Mouse (Mus musculus): ENCODE data around the gene Fmo6. TPM values are rescaled to one million over a fixed set of nuclear protein-coding genes. Genes with fewer than 3 reads are reported as not detected.

The Fmo6 gene
- polyA plus RNA-seq, 1 experiment: not detected

GRCm38 (mm10) chr1:162931310-162931875 is 5.9 kb downstream of the Fmo6 start:
- Histone ChIP-seq H3K79me3 (ENCODE audit: low read depth) (no peaks in the 10 kb centered on the region), H3K79me2 (ENCODE audit: control insufficient read depth, insufficient read depth) (no peaks in the 10 kb centered on the region), H3K4me3 (ENCODE audit: insufficient read depth, poor library complexity, severe bottlenecking) (no peak overlapping the region), H3ac (ENCODE audit: control insufficient read depth, insufficient read length, low read depth) (no peak overlapping the region), H3K36me3 (ENCODE audit: control insufficient read depth, insufficient read depth) (no peaks in the 10 kb centered on the region), H3K27me3 (ENCODE audit: control insufficient read depth, insufficient read depth, insufficient read length) (no peaks in the 10 kb centered on the region)
- TF ChIP-seq MAX (IDR thresholded peaks at IDR 0.05) (no peak), MYOD1 (IDR thresholded peaks at IDR 0.05; ENCODE audit: control insufficient read depth, insufficient read length, low read depth) (no peak), CTCF (IDR thresholded peaks at IDR 0.05; ENCODE audit: control insufficient read depth, insufficient read depth, insufficient read length) (no peak), USF1 (IDR thresholded peaks at IDR 0.05; ENCODE audit: low read depth) (no peak), CEBPB (IDR thresholded peaks at IDR 0.05; ENCODE audit: low read depth) (no peak), FOSL1 (IDR thresholded peaks at IDR 0.05; ENCODE audit: insufficient read depth, low read length, poor library complexity, severe bottlenecking) (no peak), MYOG (IDR thresholded peaks at IDR 0.05; ENCODE audit: control insufficient read depth, extremely low read depth, insufficient read length) (no peak)

GRCm38 (mm10) chr1:162930631-162931030 is 6.7 kb downstream of the Fmo6 start:
- Histone ChIP-seq H3K27me3 (ENCODE audit: control insufficient read depth, insufficient read depth, insufficient read length) (no peaks in the 10 kb centered on the region), H3K79me2 (ENCODE audit: control insufficient read depth, insufficient read depth) (no peaks in the 10 kb centered on the region), H3ac (ENCODE audit: control insufficient read depth, insufficient read length, low read depth) (no peak overlapping the region), H3K4me3 (ENCODE audit: insufficient read depth, poor library complexity, severe bottlenecking) (no peak overlapping the region), H3K79me3 (ENCODE audit: low read depth) (no peaks in the 10 kb centered on the region), H3K36me3 (ENCODE audit: control insufficient read depth, insufficient read depth) (no peaks in the 10 kb centered on the region)
- TF ChIP-seq MYOD1 (IDR thresholded peaks at IDR 0.05; ENCODE audit: control insufficient read depth, insufficient read length, low read depth): no peak

- no peak overlapping the region for H3ac ChIP-seq (ENCODE audit: control insufficient read depth, insufficient read length, low read depth)
- H3K4me3 ChIP-seq (ENCODE audit: insufficient read depth, poor library complexity, severe bottlenecking): no peak overlapping the region
- H3K79me2 ChIP-seq (ENCODE audit: control insufficient read depth, insufficient read depth): no peaks in the 10 kb centered on the region
- peaks cover under 1% of the 10 kb centered on the region for H3K27me3 ChIP-seq (ENCODE audit: control insufficient read depth, insufficient read depth, insufficient read length)
- no peaks in the 10 kb centered on the region for H3K36me3 ChIP-seq (ENCODE audit: control insufficient read depth, insufficient read depth)
- no peaks in the 10 kb centered on the region for H3K79me3 ChIP-seq (ENCODE audit: low read depth)
- TF ChIP-seq USF1 (IDR thresholded peaks at IDR 0.05; ENCODE audit: low read depth) (no peak), MYOD1 (IDR thresholded peaks at IDR 0.05; ENCODE audit: control insufficient read depth, insufficient read length, low read depth) (no peak), MAX (IDR thresholded peaks at IDR 0.05) (no peak), MYOG (IDR thresholded peaks at IDR 0.05; ENCODE audit: control insufficient read depth, extremely low read depth, insufficient read length) (no peak), FOSL1 (IDR thresholded peaks at IDR 0.05; ENCODE audit: insufficient read depth, low read length, poor library complexity, severe bottlenecking) (no peak)
These were observed 8.2 kb downstream of the Fmo6 start for GRCm38 (mm10) chr1:162929146-162929545.

GRCm38 (mm10) chr1:162925121-162925520 is 12.2 kb downstream of the Fmo6 start:
- no peaks in the 10 kb centered on the region for H3K79me2 ChIP-seq (ENCODE audit: control insufficient read depth, insufficient read depth)
- no peaks in the 10 kb centered on the region for H3K79me3 ChIP-seq (ENCODE audit: low read depth)
- no peaks in the 10 kb centered on the region for H3K36me3 ChIP-seq (ENCODE audit: control insufficient read depth, insufficient read depth)
- no peak overlapping the region for H3K4me3 ChIP-seq (ENCODE audit: insufficient read depth, poor library complexity, severe bottlenecking)
- H3ac ChIP-seq (ENCODE audit: control insufficient read depth, insufficient read length, low read depth): no peak overlapping the region
- TF ChIP-seq MAX (IDR thresholded peaks at IDR 0.05): no peak
- TF ChIP-seq CEBPB (IDR thresholded peaks at IDR 0.05; ENCODE audit: low read depth): no peak
- TF ChIP-seq CTCF (IDR thresholded peaks at IDR 0.05; ENCODE audit: control insufficient read depth, insufficient read depth, insufficient read length): no peak
- TF ChIP-seq USF1 (IDR thresholded peaks at IDR 0.05; ENCODE audit: low read depth): no peak
- TF ChIP-seq MYOD1 (IDR thresholded peaks at IDR 0.05; ENCODE audit: control insufficient read depth, insufficient read length, low read depth): no peak
- TF ChIP-seq FOSL1 (IDR thresholded peaks at IDR 0.05; ENCODE audit: insufficient read depth, low read length, poor library complexity, severe bottlenecking): no peak
- TF ChIP-seq MYOG (IDR thresholded peaks at IDR 0.05; ENCODE audit: control insufficient read depth, extremely low read depth, insufficient read length): no peak
- peaks cover 13% of the 10 kb centered on the region for H3K27me3 ChIP-seq (ENCODE audit: control insufficient read depth, insufficient read depth, insufficient read length)

- Histone ChIP-seq H3K27me3 (ENCODE audit: control insufficient read depth, insufficient read depth, insufficient read length) (peaks cover 16% of the 10 kb centered on the region), H3K79me2 (ENCODE audit: control insufficient read depth, insufficient read depth) (no peaks in the 10 kb centered on the region), H3K4me3 (ENCODE audit: insufficient read depth, poor library complexity, severe bottlenecking) (no peak overlapping the region), H3ac (ENCODE audit: control insufficient read depth, insufficient read length, low read depth) (no peak overlapping the region), H3K36me3 (ENCODE audit: control insufficient read depth, insufficient read depth) (no peaks in the 10 kb centered on the region), H3K79me3 (ENCODE audit: low read depth) (no peaks in the 10 kb centered on the region)
- TF ChIP-seq MAX (IDR thresholded peaks at IDR 0.05) (no peak), FOSL1 (IDR thresholded peaks at IDR 0.05; ENCODE audit: insufficient read depth, low read length, poor library complexity, severe bottlenecking) (no peak), MYOG (IDR thresholded peaks at IDR 0.05; ENCODE audit: control insufficient read depth, extremely low read depth, insufficient read length) (no peak), MYOD1 (IDR thresholded peaks at IDR 0.05; ENCODE audit: control insufficient read depth, insufficient read length, low read depth) (no peak), USF1 (IDR thresholded peaks at IDR 0.05; ENCODE audit: low read depth) (no peak), CTCF (IDR thresholded peaks at IDR 0.05; ENCODE audit: control insufficient read depth, insufficient read depth, insufficient read length) (no peak), CEBPB (IDR thresholded peaks at IDR 0.05; ENCODE audit: low read depth) (no peak)
These were observed 20.7 kb downstream of the Fmo6 start for GRCm38 (mm10) chr1:162916661-162917060.

GRCm38 (mm10) chr1:162914932-162915556 is 22.3 kb downstream of the Fmo6 start:
- H3K4me3 ChIP-seq (ENCODE audit: insufficient read depth, poor library complexity, severe bottlenecking): no peak overlapping the region
- no peaks in the 10 kb centered on the region for H3K79me2 ChIP-seq (ENCODE audit: control insufficient read depth, insufficient read depth)
- no peaks in the 10 kb centered on the region for H3K79me3 ChIP-seq (ENCODE audit: low read depth)
- H3ac ChIP-seq (ENCODE audit: control insufficient read depth, insufficient read length, low read depth): no peak overlapping the region
- no peaks in the 10 kb centered on the region for H3K36me3 ChIP-seq (ENCODE audit: control insufficient read depth, insufficient read depth)
- TF ChIP-seq CEBPB (IDR thresholded peaks at IDR 0.05; ENCODE audit: low read depth): no peak
- TF ChIP-seq USF1 (IDR thresholded peaks at IDR 0.05; ENCODE audit: low read depth): no peak
- no peak for TF ChIP-seq CTCF (IDR thresholded peaks at IDR 0.05; ENCODE audit: control insufficient read depth, insufficient read depth, insufficient read length)
- no peak for TF ChIP-seq MYOG (IDR thresholded peaks at IDR 0.05; ENCODE audit: control insufficient read depth, extremely low read depth, insufficient read length)
- no peak for TF ChIP-seq MYOD1 (IDR thresholded peaks at IDR 0.05; ENCODE audit: control insufficient read depth, insufficient read length, low read depth)
- no peak for TF ChIP-seq FOSL1 (IDR thresholded peaks at IDR 0.05; ENCODE audit: insufficient read depth, low read length, poor library complexity, severe bottlenecking)
- TF ChIP-seq MAX (IDR thresholded peaks at IDR 0.05): no peak
- peaks cover 10% of the 10 kb centered on the region for H3K27me3 ChIP-seq (ENCODE audit: control insufficient read depth, insufficient read depth, insufficient read length)
